Mouse (Mus musculus) MEL (cell line): Measurements from ENCODE around the gene Gle1. TPM values are rescaled to one million over a fixed set of nuclear protein-coding genes. Genes with fewer than 3 reads are reported as not detected.

Experiments used
- DNase-seq: peaks from one replicate; pipeline ENCODE4 v3.0.0; 2011; ENCODE audit warnings: low read depth, low spot score
- H3K27ac ChIP-seq: 2 replicates; pipeline ENCODE4 v1.5.1; 2012; ENCODE audit warnings: low read depth, mild to moderate bottlenecking, control low read depth, low read length, moderate library complexity; ENCODE audit not compliant: control insufficient read depth
- H3K27me3 ChIP-seq, 2 experiments: fragments of 150-350 bp in 1 of 2; sonication (generic) in 1 of 2; 2 replicates each; pipeline ENCODE4 v1.6.1; 2012; ENCODE audit warnings: low read length in 2 of 2, mild to moderate bottlenecking in 2 of 2, improper control_type of control experiment in 1 of 2, moderate library complexity in 1 of 2; ENCODE audit not compliant: insufficient read depth in 2 of 2, control insufficient read depth in 1 of 2
- H3K36me3 ChIP-seq, 2 experiments: 2 replicates each; pipeline ENCODE4 v1.6.1; 2012 to 2014; ENCODE audit warnings: low read length in 2 of 2, improper control_type of control experiment in 1 of 2, inconsistent platforms in 1 of 2, mild to moderate bottlenecking in 1 of 2; ENCODE audit not compliant: insufficient read depth in 2 of 2, control insufficient read depth in 1 of 2
- H3K4me1 ChIP-seq, 2 experiments: fragments of 150-350 bp in 1 of 2; sonication (generic) in 1 of 2; 2 replicates each; pipeline ENCODE4 v1.6.1; 2012; ENCODE audit warnings: low read length in 2 of 2, improper control_type of control experiment in 1 of 2, mild to moderate bottlenecking in 1 of 2; ENCODE audit not compliant: insufficient read depth in 2 of 2, control insufficient read depth in 1 of 2
- H3K4me3 ChIP-seq, 2 experiments: fragments of 150-350 bp in 1 of 2; sonication (generic) in 1 of 2; 2 replicates each; pipeline ENCODE4 v1.5.1; 2012; ENCODE audit warnings: low read depth in 2 of 2, low read length in 2 of 2, mild to moderate bottlenecking in 2 of 2, moderate library complexity in 2 of 2, control low read depth in 1 of 2, improper control_type of control experiment in 1 of 2; ENCODE audit not compliant: control insufficient read depth in 1 of 2, insufficient read depth in 1 of 2
- H3K79me2 ChIP-seq: 2 replicates; pipeline ENCODE4 v1.6.1; 2012; ENCODE audit warnings: mild to moderate bottlenecking, low read length, moderate library complexity; ENCODE audit not compliant: control insufficient read depth, poor library complexity, insufficient read depth
- H3K9ac ChIP-seq: 2 replicates; pipeline ENCODE4 v1.6.1; 2012; ENCODE audit warnings: low read depth, mild to moderate bottlenecking, control low read depth, low read length, moderate library complexity; ENCODE audit not compliant: control insufficient read depth, poor library complexity, severe bottlenecking
- H3K9me3 ChIP-seq: fragments of 150-350 bp; sonication (generic); replicated peaks from 2 replicates; pipeline ENCODE4 v1.6.1; 2012; ENCODE audit warnings: mild to moderate bottlenecking, low read length, improper control_type of control experiment, moderate library complexity; ENCODE audit not compliant: insufficient read depth
- BHLHE40 ChIP-seq: IDR thresholded peaks from 2 replicates; pipeline ENCODE4 v1.6.1; 2012; ENCODE audit warnings: low read depth, mild to moderate bottlenecking, inconsistent platforms, low read length, improper control_type of control experiment, borderline replicate concordance
- CHD1 ChIP-seq: IDR thresholded peaks from 2 replicates; pipeline ENCODE4 v1.6.1; 2012; ENCODE audit warnings: low read depth, mild to moderate bottlenecking, inconsistent platforms, low read length, improper control_type of control experiment
- ELF1 ChIP-seq: IDR thresholded peaks from 2 replicates; pipeline ENCODE4 v1.6.1; 2014; ENCODE audit warnings: low read depth, mild to moderate bottlenecking, inconsistent platforms, low read length, improper control_type of control experiment, moderate library complexity
- EP300 ChIP-seq, 2 experiments: IDR thresholded peaks; 2 replicates each; pipeline ENCODE4 v1.6.1; 2011; ENCODE audit warnings: improper control_type of control experiment in 2 of 2, low read length in 2 of 2, low read depth in 1 of 2, mild to moderate bottlenecking in 1 of 2
- JUND ChIP-seq: IDR thresholded peaks from 2 replicates; pipeline ENCODE4 v1.6.1; 2011; ENCODE audit warnings: low read depth, mild to moderate bottlenecking, improper control_type of control experiment, low read length
- KAT2A ChIP-seq: conservative IDR thresholded peaks from 2 replicates; pipeline ENCODE4 v1.6.1; 2012; ENCODE audit warnings: low read depth, low read length, improper control_type of control experiment, inconsistent platforms
- MAX ChIP-seq: IDR thresholded peaks from 2 replicates; pipeline ENCODE4 v1.6.1; 2011; ENCODE audit warnings: low read length, improper control_type of control experiment
- MEF2A ChIP-seq: IDR thresholded peaks from 2 replicates; pipeline ENCODE4 v1.6.1; 2014; ENCODE audit warnings: low read depth, mild to moderate bottlenecking, inconsistent platforms, low read length, improper control_type of control experiment; ENCODE audit not compliant: poor library complexity, insufficient replicate concordance, severe bottlenecking; ENCODE audit errors: extremely low read depth
- RAD21 ChIP-seq: IDR thresholded peaks from 2 replicates; pipeline ENCODE4 v1.6.1; 2011; ENCODE audit warnings: mild to moderate bottlenecking, low read depth, low read length, improper control_type of control experiment
- RCOR1 ChIP-seq: IDR thresholded peaks from 2 replicates; pipeline ENCODE4 v1.6.1; 2012; ENCODE audit warnings: low read depth, mild to moderate bottlenecking, inconsistent platforms, low read length, improper control_type of control experiment
- SIN3A ChIP-seq: IDR thresholded peaks from 2 replicates; pipeline ENCODE4 v1.6.1; 2012; ENCODE audit warnings: low read length, improper control_type of control experiment, inconsistent platforms
- USF2 ChIP-seq, 2 experiments: IDR thresholded peaks; 2 replicates each; pipeline ENCODE4 v1.6.1; 2011 to 2012; ENCODE audit warnings: improper control_type of control experiment in 2 of 2, low read length in 2 of 2, borderline replicate concordance in 1 of 2, inconsistent platforms in 1 of 2, low read depth in 1 of 2, mild to moderate bottlenecking in 1 of 2; ENCODE audit not compliant: insufficient read depth in 1 of 2
- ZC3H11A ChIP-seq: IDR thresholded peaks from 2 replicates; pipeline ENCODE4 v1.6.1; 2012; ENCODE audit warnings: low read depth, mild to moderate bottlenecking, inconsistent platforms, low read length, improper control_type of control experiment
- ZKSCAN1 ChIP-seq: IDR thresholded peaks from 2 replicates; pipeline ENCODE4 v1.6.1; 2012; ENCODE audit warnings: low read depth, mild to moderate bottlenecking, inconsistent platforms, low read length, improper control_type of control experiment, moderate library complexity
- ZMIZ1 ChIP-seq: IDR thresholded peaks from 2 replicates; pipeline ENCODE4 v1.6.1; 2012; ENCODE audit warnings: low read depth, mild to moderate bottlenecking, inconsistent platforms, low read length, improper control_type of control experiment, moderate library complexity
- ZNF384 ChIP-seq: IDR thresholded peaks from 2 replicates; pipeline ENCODE4 v1.6.1; 2012; ENCODE audit warnings: low read depth, mild to moderate bottlenecking, inconsistent platforms, low read length, improper control_type of control experiment
- polyA plus RNA-seq, 2 experiments: library from polyadenylated mRNA; stranded (reverse) in 1 of 2; unstranded in 1 of 2; fragments of >175 nt in 1 of 2; fragments of >200 nt in 1 of 2; gene quantifications; 2 replicates each; pipeline versions ENCODE4 v1.2.1 to v1.2.4; 2012; ENCODE audit warnings: low replicate concordance in 2 of 2, low read depth in 1 of 2; ENCODE audit not compliant: insufficient read length in 2 of 2, insufficient read depth in 1 of 2, missing spikeins in 1 of 2
- total RNA-seq: library from RNA; depleted of rRNA; stranded (reverse); fragments of 300-350 nt; gene quantifications from 2 replicates; pipeline ENCODE4 v1.2.3, GENCODE M21; 2012; rRNA removed

Gene Gle1
- total and polyA plus RNA-seq, 3 experiments, result 46.1 to 77.0 TPM; not detected in 1

- Histone ChIP-seq H3K27me3 (no peaks in the 10 kb centered on the region), H3K9me3 (no peaks in the 10 kb centered on the region), H3K4me1 (no peaks in the 10 kb centered on the region), H3K4me3 (no peak overlapping the region), H3K9ac (no peak overlapping the region), H3K79me2 (no peaks in the 10 kb centered on the region), H3K36me3 (no peaks in the 10 kb centered on the region), H3K27ac (no peak overlapping the region)
- no peak for DNase-seq
- TF ChIP-seq ZMIZ1 (no peak), RCOR1 (no peak), ELF1 (no peak), MEF2A (no peak), CHD1 (no peak), ZKSCAN1 (no peak)
Measured at GRCm38 (mm10) chr2:29980661-29981060, 45.4 kb downstream of the Gle1 start.

DNA sequence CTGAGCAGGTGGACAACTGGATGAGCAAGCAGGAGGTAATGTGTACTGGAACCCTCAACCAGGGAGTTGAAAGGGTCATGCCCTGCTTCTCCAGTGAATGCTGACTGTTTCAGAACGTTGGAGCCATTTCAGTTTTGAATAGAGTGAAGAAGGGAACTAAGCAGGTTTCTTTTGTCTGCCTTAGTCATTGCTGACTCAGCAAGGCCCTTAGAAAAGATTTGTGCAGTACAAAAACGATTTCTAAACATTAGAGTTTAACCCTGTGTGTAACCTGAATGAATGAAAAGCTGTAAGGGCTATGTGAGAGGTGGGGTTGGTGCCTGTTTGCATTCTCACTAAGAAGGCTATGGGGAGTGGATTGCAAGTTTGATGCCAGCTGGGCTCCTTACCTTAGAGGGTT, 56.7 kb downstream of the Gle1 start:
- Histone ChIP-seq H3K9me3 (no peaks in the 10 kb centered on the region), H3K27me3 (no peaks in the 10 kb centered on the region), H3K4me3 (no peak overlapping the region), H3K79me2 (no peaks in the 10 kb centered on the region), H3K4me1 (no peaks in the 10 kb centered on the region), H3K9ac (no peak overlapping the region), H3K36me3 (no peaks in the 10 kb centered on the region; a peak in 2 of 4 replicates), H3K27ac (no peak overlapping the region)
- no peak for DNase-seq
- TF ChIP-seq RAD21 (no peak), RCOR1 (no peak), EP300 (IDR thresholded peaks at IDR 0.05; ENCODE audit: low read depth in 1 of 2, low read length in 2 of 2) (no peak), ZC3H11A (no peak), JUND (no peak), BHLHE40 (no peak), ZNF384 (no peak), KAT2A (no peak), MAX (no peak)

GRCm38 (mm10) chr2:30009101-30009500, 73.9 kb downstream of the Gle1 start:
- DNase-seq, result no peak
- Histone ChIP-seq H3K4me1 (no peaks in the 10 kb centered on the region), H3K9me3 (no peaks in the 10 kb centered on the region), H3K4me3 (no peak overlapping the region), H3K9ac (no peak overlapping the region), H3K27me3 (no peaks in the 10 kb centered on the region), H3K36me3 (no peaks in the 10 kb centered on the region), H3K27ac (no peak overlapping the region)
- TF ChIP-seq USF2 (IDR thresholded peaks at IDR 0.05; ENCODE audit: borderline replicate concordance in 1 of 2, insufficient read depth in 1 of 2, low read depth in 1 of 2, low read length in 2 of 2) (no peak), SIN3A (no peak)
- TF ChIP-seq, all 39 proteins: peak for 0
- H3K79me2 ChIP-seq, result no peaks in the 10 kb centered on the region

Other genes starting within 250 kb of the Gle1 start
- gene Gm13420, start 183.7 kb upstream of the Gle1 start, total RNA-seq, result not detected in 2 replicates
- gene Gm13420, start 183.7 kb upstream of the Gle1 start, polyA plus RNA-seq, result under 1 TPM in 1 of 2 experiments, not detected in 1; 0.07 TPM
- not detected in 2 replicates for gene Gm13547, start 176.1 kb upstream of the Gle1 start, total RNA-seq
- gene Gm13547, start 176.1 kb upstream of the Gle1 start, polyA plus RNA-seq, result under 1 TPM in 1 of 2 experiments, not detected in 1; 0.86 TPM
- gene Coq4, start 147.9 kb upstream of the Gle1 start, total RNA-seq, result 23.5 and 25.4 TPM in 2 replicates
- 10 to 100 TPM in 1 of 2 experiments, not detected in 1; 33.2 TPM for gene Coq4, start 147.9 kb upstream of the Gle1 start, polyA plus RNA-seq
- gene Trub2, start 146.9 kb upstream of the Gle1 start, total RNA-seq, result 34.8 and 40.9 TPM in 2 replicates
- 10 to 100 TPM in 1 of 2 experiments, not detected in 1; 44.7 TPM for gene Trub2, start 146.9 kb upstream of the Gle1 start, polyA plus RNA-seq
- gene Slc27a4, start 132.8 kb upstream of the Gle1 start, total RNA-seq, result 7.9 and 10.9 TPM in 2 replicates
- 10 to 100 TPM in 1 of 2 experiments, not detected in 1; 14.9 TPM for gene Slc27a4, start 132.8 kb upstream of the Gle1 start, polyA plus RNA-seq
- gene Urm1, start 115.4 kb upstream of the Gle1 start, total RNA-seq, result 76.2 and 90.5 TPM in 2 replicates
- gene Urm1, start 115.4 kb upstream of the Gle1 start, polyA plus RNA-seq, result 100 to 1,000 TPM in 1 of 2 experiments, not detected in 1; 131 TPM
- gene Cercam, start 66.3 kb upstream of the Gle1 start, total RNA-seq, result 7.5 and 8.8 TPM in 2 replicates
- gene Cercam, start 66.3 kb upstream of the Gle1 start, polyA plus RNA-seq, result 10 to 100 TPM in 1 of 2 experiments, not detected in 1; 23.4 TPM
- 49.0 and 49.3 TPM in 2 replicates for gene Odf2, start 46.2 kb upstream of the Gle1 start, total RNA-seq
- 10 to 100 TPM in 1 of 2 experiments, not detected in 1; 82.8 TPM for gene Odf2, start 46.2 kb upstream of the Gle1 start, polyA plus RNA-seq
- gene Sptan1, start 30.1 kb downstream of the Gle1 start, total RNA-seq, result 26.2 and 31.2 TPM in 2 replicates
- gene Sptan1, start 30.1 kb downstream of the Gle1 start, polyA plus RNA-seq, result 10 to 100 TPM in 1 of 2 experiments, not detected in 1; 29.5 TPM
- gene Wdr34, start 113.5 kb downstream of the Gle1 start, total RNA-seq, result 49.3 and 53.1 TPM in 2 replicates
- 10 to 100 TPM in 1 of 2 experiments, not detected in 1; 78.3 TPM for gene Wdr34, start 113.5 kb downstream of the Gle1 start, polyA plus RNA-seq
- gene Set, start 122.0 kb downstream of the Gle1 start, total RNA-seq, result 580 and 633 TPM in 2 replicates
- 100 to 1,000 TPM; 250 to 973 TPM for gene Set, start 122.0 kb downstream of the Gle1 start, polyA plus RNA-seq
- 2.0 and 2.9 TPM in 2 replicates for gene Pkn3, start 142.3 kb downstream of the Gle1 start, total RNA-seq
- 1 to 10 TPM in 1 of 2 experiments, not detected in 1; 5.8 TPM for gene Pkn3, start 142.3 kb downstream of the Gle1 start, polyA plus RNA-seq
- gene Zdhhc12, start 158.2 kb downstream of the Gle1 start, total RNA-seq, result 22.6 and 25.1 TPM in 2 replicates
- gene Zdhhc12, start 158.2 kb downstream of the Gle1 start, polyA plus RNA-seq, result 10 to 100 TPM in 1 of 2 experiments, not detected in 1; 42.1 TPM
- gene Zer1, start 189.2 kb downstream of the Gle1 start, total RNA-seq, result 3.9 and 4.3 TPM in 2 replicates
- gene Zer1, start 189.2 kb downstream of the Gle1 start, polyA plus RNA-seq, result 10 to 100 TPM in 1 of 2 experiments, not detected in 1; 14.0 TPM
- gene Tbc1d13, start 198.3 kb downstream of the Gle1 start, total RNA-seq, result 49.1 and 62.4 TPM in 2 replicates
- gene Tbc1d13, start 198.3 kb downstream of the Gle1 start, polyA plus RNA-seq, result 10 to 100 TPM in 1 of 2 experiments, not detected in 1; 78.5 TPM
- 27.2 and 27.9 TPM in 2 replicates for gene Endog, start 236.1 kb downstream of the Gle1 start, total RNA-seq
- 10 to 100 TPM in 1 of 2 experiments, not detected in 1; 19.4 TPM for gene Endog, start 236.1 kb downstream of the Gle1 start, polyA plus RNA-seq
- 68.0 and 83.6 TPM in 2 replicates for gene Spout1, start 243.0 kb downstream of the Gle1 start, total RNA-seq
- 100 to 1,000 TPM; 103 to 220 TPM for gene Spout1, start 243.0 kb downstream of the Gle1 start, polyA plus RNA-seq